Mouse (Mus musculus) cerebellum, postnatal 36 days (tissue): ENCODE data around the gene Gm10762.
"Not testable (repeated sequence)": the region's sequence is repeated elsewhere in the genome, so short reads cannot be mapped to it uniquely, and the experiment has no call there.

ENCODE experiments used
- DNase-seq, 2 experiments: peaks; one replicate each; pipeline ENCODE4 v3.0.0; 2021 to 2022; ENCODE audit warnings: mixed read lengths in 2 of 2

The Gm10762 gene

GRCm38 (mm10) chr2:128967661-128968441 lies at the start of gene Gm10762:
Gm10762 (minus strand) TSS chr2:128967725.
- peak; percentile 76 to 79 for DNase-seq

- not testable (repeated sequence) for DNase-seq
These were observed 41.3 kb upstream of the Gm10762 start for GRCm38 (mm10) chr2:129008867-129009266.

- no peak for DNase-seq
These were observed 38.7 kb upstream of the Gm10762 start for GRCm38 (mm10) chr2:129006194-129006749.

- DNase-seq, result no peak
These were observed 37.3 kb upstream of the Gm10762 start for GRCm38 (mm10) chr2:129004872-129005271.

GRCm38 (mm10) chr2:128984746-128985145 lies 17.2 kb upstream of the Gm10762 start:
- no peak for DNase-seq

GRCm38 (mm10) chr2:128975572-128975971 lies 8.0 kb upstream of the Gm10762 start:
- no peak for DNase-seq

- DNase-seq, result no peak
These were observed 4.8 kb upstream of the Gm10762 start for GRCm38 (mm10) chr2:128972301-128972700.

GRCm38 (mm10) chr2:128968475-128969083 lies 1.1 kb upstream of the Gm10762 start:
- no peak for DNase-seq

GRCm38 (mm10) chr2:128966641-128967580 lies 614 bp downstream of the Gm10762 start, which contains the start of gene Zc3h6:
Zc3h6 (plus strand) TSS chr2:128967402.
- peak; percentile 99 to 100 for DNase-seq

- DNase-seq, result no peak
These were observed 1.3 kb downstream of the Gm10762 start for GRCm38 (mm10) chr2:128966236-128966635.

- no peak for DNase-seq
These were observed 1.9 kb downstream of the Gm10762 start for GRCm38 (mm10) chr2:128965505-128966105.

GRCm38 (mm10) chr2:128954186-128954585 lies 13.3 kb downstream of the Gm10762 start:
- DNase-seq, result no peak

- peak in 1 of 2 experiments; percentile 35 for DNase-seq
These were observed 19.4 kb downstream of the Gm10762 start for GRCm38 (mm10) chr2:128947962-128948588.

GRCm38 (mm10) chr2:128943538-128944528 lies 23.7 kb downstream of the Gm10762 start, which contains the start of gene Zc3h8:
Zc3h8 (minus strand) TSS chr2:128944077.
- peak; percentile 96 to 97 for DNase-seq

GRCm38 (mm10) chr2:128936256-128936655 lies 31.3 kb downstream of the Gm10762 start:
- DNase-seq, result no peak

- DNase-seq, result no peak
These were observed 36.8 kb downstream of the Gm10762 start for GRCm38 (mm10) chr2:128930704-128931103.

GRCm38 (mm10) chr2:128928446-128928845 lies 39.1 kb downstream of the Gm10762 start:
- DNase-seq, result no peak

- DNase-seq, result no peak
These were observed 42.7 kb downstream of the Gm10762 start for GRCm38 (mm10) chr2:128924799-128925198.
